Mouse (Mus musculus): ENCODE measurements around the gene Adam30. TPM values are rescaled to one million over a fixed set of nuclear protein-coding genes. Genes with fewer than 3 reads are reported as not detected.

The Adam30 gene
- polyA plus RNA-seq, 1 experiment from 2014 or later, result not detected

GRCm38 (mm10) chr3:98142862-98143261, 17.6 kb upstream of the Adam30 start:
- H3K27ac ChIP-seq (ENCODE audit: low read depth), result no peak overlapping the region
- H3K27me3 ChIP-seq (replicated peaks; ENCODE audit: control insufficient read depth, insufficient read depth, low read length), result no peaks in the 10 kb centered on the region
- ATAC-seq (replicated peaks; ENCODE audit: low FRiP score, low TSS enrichment, low read depth) (no peak), DNase-seq (ENCODE audit: low spot score) (no peak)
- H3K4me2 ChIP-seq (ENCODE audit: low read length), result no peak overlapping the region
- WGBS, result 95% methylated on average over 13 of the region's 13 CpGs
- peaks cover 97% of the 10 kb centered on the region for H3K36me3 ChIP-seq (ENCODE audit: control insufficient read depth, insufficient read depth, low read length)
- H3K4me1 ChIP-seq (replicated peaks; ENCODE audit: control insufficient read depth, insufficient read depth, low read length), result no peaks in the 10 kb centered on the region
- H3K9ac ChIP-seq (ENCODE audit: low read length), result no peak overlapping the region
- no peak overlapping the region for H3K4me3 ChIP-seq (ENCODE audit: low read depth, low read length)
- H3K9me3 ChIP-seq (ENCODE audit: control insufficient read depth, low read length), result no peaks in the 10 kb centered on the region

GRCm38 (mm10) chr3:98145204-98145603, 15.2 kb upstream of the Adam30 start:
- Histone ChIP-seq H3K9ac (ENCODE audit: low read length) (no peak overlapping the region), H3K27me3 (replicated peaks; ENCODE audit: control insufficient read depth, insufficient read depth, low read length) (no peaks in the 10 kb centered on the region), H3K4me1 (replicated peaks; ENCODE audit: control insufficient read depth, insufficient read depth, low read length) (no peaks in the 10 kb centered on the region), H3K4me3 (ENCODE audit: low read depth, low read length) (no peak overlapping the region), H3K27ac (ENCODE audit: low read depth) (no peak overlapping the region), H3K36me3 (ENCODE audit: control insufficient read depth, insufficient read depth, low read length) (peaks cover 94% of the 10 kb centered on the region), H3K9me3 (ENCODE audit: control insufficient read depth, low read length) (no peaks in the 10 kb centered on the region), H3K4me2 (ENCODE audit: low read length) (no peak overlapping the region)
- WGBS, result 81% methylated on average over 9 of the region's 10 CpGs
- DNase-seq (ENCODE audit: low spot score), result no peak
- ATAC-seq (replicated peaks; ENCODE audit: low FRiP score, low TSS enrichment, low read depth), result no peak

DNA sequence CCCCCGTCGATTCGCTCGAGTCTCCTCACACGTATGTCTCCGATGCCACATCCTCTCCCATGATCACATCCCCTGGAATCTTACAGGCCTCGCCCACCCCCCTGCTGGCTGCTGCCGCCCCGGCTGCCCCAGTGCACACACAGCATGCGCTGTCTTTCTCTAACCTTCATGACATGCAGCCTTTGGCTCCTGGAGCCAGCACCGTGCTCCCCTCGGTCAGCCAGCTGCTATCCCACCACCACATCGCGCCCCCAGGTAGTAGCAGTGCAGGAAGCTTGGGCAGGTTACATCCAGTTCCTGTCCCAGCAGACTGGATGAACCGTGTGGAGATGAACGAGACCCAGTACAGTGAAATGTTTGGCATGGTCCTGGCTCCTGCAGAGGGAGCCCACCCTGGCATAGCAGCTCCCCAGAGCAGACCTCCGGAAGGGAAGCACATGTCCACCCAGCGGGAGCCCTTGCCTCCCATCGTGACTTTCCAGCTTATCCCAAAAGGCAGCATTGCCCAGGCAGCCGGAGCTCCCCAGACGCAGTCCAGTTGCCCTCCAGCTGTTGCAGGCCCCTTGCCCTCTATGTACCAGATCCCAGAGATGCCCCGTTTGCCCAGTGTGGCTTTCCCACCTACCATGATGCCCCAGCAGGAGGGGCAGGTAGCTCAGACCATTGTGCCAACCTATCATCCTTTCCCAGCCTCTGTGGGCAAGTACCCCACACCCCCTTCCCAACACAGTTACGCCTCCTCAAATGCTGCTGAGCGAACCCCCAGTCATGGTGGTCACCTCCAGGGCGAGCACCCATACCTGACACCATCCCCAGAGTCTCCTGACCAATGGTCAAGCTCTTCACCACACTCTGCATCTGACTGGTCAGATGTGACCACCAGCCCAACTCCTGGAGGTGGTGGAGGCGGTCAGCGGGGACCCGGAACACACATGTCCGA, 13.7 kb upstream of the Adam30 start:
- no peaks in the 10 kb centered on the region for H3K4me1 ChIP-seq (replicated peaks; ENCODE audit: control insufficient read depth, insufficient read depth, low read length)
- 97% methylated on average over 27 of the region's 29 CpGs for WGBS
- DNase-seq (ENCODE audit: low spot score) (peak; percentile 35), ATAC-seq (replicated peaks; ENCODE audit: low FRiP score, low TSS enrichment, low read depth) (no peak)
- H3K9ac ChIP-seq (ENCODE audit: low read length), result no peak overlapping the region
- H3K36me3 ChIP-seq (ENCODE audit: control insufficient read depth, insufficient read depth, low read length), result peaks cover 85% of the 10 kb centered on the region
- H3K9me3 ChIP-seq (ENCODE audit: control insufficient read depth, low read length), result no peaks in the 10 kb centered on the region
- no peak overlapping the region for H3K27ac ChIP-seq (ENCODE audit: low read depth)
- no peaks in the 10 kb centered on the region for H3K27me3 ChIP-seq (replicated peaks; ENCODE audit: control insufficient read depth, insufficient read depth, low read length)
- H3K4me3 ChIP-seq (ENCODE audit: low read depth, low read length), result no peak overlapping the region
- H3K4me2 ChIP-seq (ENCODE audit: low read length), result no peak overlapping the region

DNA sequence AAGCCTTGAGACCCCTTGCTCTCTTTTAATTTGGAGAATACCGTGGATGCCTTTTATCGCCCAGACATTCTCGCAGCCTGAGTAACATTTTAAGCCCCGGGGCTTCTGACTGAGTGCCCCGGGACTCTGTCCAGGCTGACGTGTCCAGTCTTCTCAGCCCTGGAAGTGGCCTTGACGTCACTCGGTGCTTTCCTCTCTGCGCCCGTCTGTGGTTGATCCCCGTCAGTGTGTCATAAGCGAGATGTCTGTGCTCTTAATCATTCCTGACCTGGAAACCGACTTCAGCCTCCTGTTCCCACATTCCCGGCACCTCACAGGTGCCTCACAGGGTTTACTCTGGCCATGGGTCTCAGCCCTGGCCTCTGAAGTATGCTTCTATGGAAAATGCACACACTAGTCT, 12.7 kb upstream of the Adam30 start:
- ATAC-seq (replicated peaks; ENCODE audit: low FRiP score, low TSS enrichment, low read depth), result no peak
- 91% methylated on average over 14 of the region's 14 CpGs for WGBS

GRCm38 (mm10) chr3:98149881-98150280, 10.5 kb upstream of the Adam30 start:
- Histone ChIP-seq H3K4me2 (ENCODE audit: low read length) (no peak overlapping the region), H3K4me3 (ENCODE audit: low read depth, low read length) (no peak overlapping the region), H3K9ac (ENCODE audit: low read length) (no peak overlapping the region), H3K9me3 (ENCODE audit: control insufficient read depth, low read length) (no peaks in the 10 kb centered on the region), H3K27me3 (replicated peaks; ENCODE audit: control insufficient read depth, insufficient read depth, low read length) (no peaks in the 10 kb centered on the region), H3K27ac (ENCODE audit: low read depth) (no peak overlapping the region), H3K4me1 (replicated peaks; ENCODE audit: control insufficient read depth, insufficient read depth, low read length) (no peaks in the 10 kb centered on the region), H3K36me3 (ENCODE audit: control insufficient read depth, insufficient read depth, low read length) (peaks cover 54% of the 10 kb centered on the region)
- ATAC-seq (replicated peaks; ENCODE audit: low FRiP score, low TSS enrichment, low read depth) (no peak), DNase-seq (ENCODE audit: low spot score) (no peak)
- 95% methylated on average over 11 of the region's 11 CpGs for WGBS

More for the DNA sequence above, 12.7 kb upstream of the Adam30 start:
- Histone ChIP-seq H3K9ac (ENCODE audit: low read length) (no peak overlapping the region), H3K9me3 (ENCODE audit: control insufficient read depth, low read length) (no peaks in the 10 kb centered on the region), H3K27me3 (replicated peaks; ENCODE audit: control insufficient read depth, insufficient read depth, low read length) (no peaks in the 10 kb centered on the region), H3K36me3 (ENCODE audit: control insufficient read depth, insufficient read depth, low read length) (peaks cover 76% of the 10 kb centered on the region), H3K4me2 (ENCODE audit: low read length) (no peak overlapping the region), H3K27ac (ENCODE audit: low read depth) (no peak overlapping the region), H3K4me3 (ENCODE audit: low read depth, low read length) (no peak overlapping the region), H3K4me1 (replicated peaks; ENCODE audit: control insufficient read depth, insufficient read depth, low read length) (no peaks in the 10 kb centered on the region)
- DNase-seq (ENCODE audit: low spot score), result peak; percentile 42

DNA sequence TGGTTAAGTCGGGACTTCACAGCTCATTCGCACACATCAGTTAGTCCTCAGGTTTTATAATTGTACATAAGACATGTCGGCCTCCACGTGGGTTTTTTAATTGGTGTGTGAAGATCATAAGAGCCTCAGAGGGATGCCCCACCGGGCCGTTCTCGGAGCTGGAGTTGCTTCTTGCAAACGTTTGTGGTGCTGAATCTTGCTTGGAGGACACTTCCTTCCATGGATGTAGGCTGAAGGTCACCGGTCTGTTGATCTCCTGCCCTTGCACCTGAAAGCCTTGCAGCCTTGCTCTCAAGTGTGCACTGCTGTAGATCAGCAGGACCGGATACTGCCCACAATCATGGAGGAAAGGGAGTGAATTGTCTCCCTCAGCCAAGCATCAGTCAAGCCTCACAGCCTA, 9.4 kb upstream of the Adam30 start:
- Histone ChIP-seq H3K9ac (ENCODE audit: low read length) (no peak overlapping the region), H3K27me3 (replicated peaks; ENCODE audit: control insufficient read depth, insufficient read depth, low read length) (no peaks in the 10 kb centered on the region), H3K36me3 (ENCODE audit: control insufficient read depth, insufficient read depth, low read length) (peaks cover 43% of the 10 kb centered on the region), H3K9me3 (ENCODE audit: control insufficient read depth, low read length) (no peaks in the 10 kb centered on the region), H3K27ac (ENCODE audit: low read depth) (no peak overlapping the region), H3K4me2 (ENCODE audit: low read length) (no peak overlapping the region), H3K4me3 (ENCODE audit: low read depth, low read length) (no peak overlapping the region), H3K4me1 (replicated peaks; ENCODE audit: control insufficient read depth, insufficient read depth, low read length) (no peaks in the 10 kb centered on the region)
- no peak for ATAC-seq (replicated peaks; ENCODE audit: low FRiP score, low TSS enrichment, low read depth)
- peak; percentile 42 for DNase-seq (ENCODE audit: low spot score)
- WGBS, result 87% methylated on average over 10 of the region's 10 CpGs

GRCm38 (mm10) chr3:98153460-98153859, 7.0 kb upstream of the Adam30 start:
- H3K27ac ChIP-seq (ENCODE audit: low read depth), result no peak overlapping the region
- no peaks in the 10 kb centered on the region for H3K27me3 ChIP-seq (replicated peaks; ENCODE audit: control insufficient read depth, insufficient read depth, low read length)
- no peaks in the 10 kb centered on the region for H3K9me3 ChIP-seq (ENCODE audit: control insufficient read depth, low read length)
- no peak overlapping the region for H3K4me3 ChIP-seq (ENCODE audit: low read depth, low read length)
- no peak overlapping the region for H3K9ac ChIP-seq (ENCODE audit: low read length)
- ATAC-seq (replicated peaks; ENCODE audit: low FRiP score, low TSS enrichment, low read depth) (no peak), DNase-seq (ENCODE audit: low spot score) (no peak)
- H3K4me2 ChIP-seq (ENCODE audit: low read length), result no peak overlapping the region
- no peaks in the 10 kb centered on the region for H3K4me1 ChIP-seq (replicated peaks; ENCODE audit: control insufficient read depth, insufficient read depth, low read length)
- H3K36me3 ChIP-seq (ENCODE audit: control insufficient read depth, insufficient read depth, low read length), result peaks cover 18% of the 10 kb centered on the region

- 24% methylated on average over 4 of the region's 4 CpGs for WGBS
- H3K4me3 ChIP-seq (ENCODE audit: low read depth, low read length), result no peak overlapping the region
- no peaks in the 10 kb centered on the region for H3K9me3 ChIP-seq (ENCODE audit: control insufficient read depth, low read length)
- no peak overlapping the region for H3K9ac ChIP-seq (ENCODE audit: low read length)
- no peaks in the 10 kb centered on the region for H3K36me3 ChIP-seq (ENCODE audit: control insufficient read depth, insufficient read depth, low read length)
- no peak for ATAC-seq (replicated peaks; ENCODE audit: low FRiP score, low TSS enrichment, low read depth)
- H3K4me1 ChIP-seq (replicated peaks; ENCODE audit: control insufficient read depth, insufficient read depth, low read length), result no peaks in the 10 kb centered on the region
- H3K4me2 ChIP-seq (ENCODE audit: low read length), result no peak overlapping the region
- peak; percentile 47 for DNase-seq (ENCODE audit: low spot score)
- H3K27ac ChIP-seq (ENCODE audit: low read depth), result no peak overlapping the region
- H3K27me3 ChIP-seq (replicated peaks; ENCODE audit: control insufficient read depth, insufficient read depth, low read length), result no peaks in the 10 kb centered on the region
Measured at GRCm38 (mm10) chr3:98156158-98156557, 4.3 kb upstream of the Adam30 start.

DNA sequence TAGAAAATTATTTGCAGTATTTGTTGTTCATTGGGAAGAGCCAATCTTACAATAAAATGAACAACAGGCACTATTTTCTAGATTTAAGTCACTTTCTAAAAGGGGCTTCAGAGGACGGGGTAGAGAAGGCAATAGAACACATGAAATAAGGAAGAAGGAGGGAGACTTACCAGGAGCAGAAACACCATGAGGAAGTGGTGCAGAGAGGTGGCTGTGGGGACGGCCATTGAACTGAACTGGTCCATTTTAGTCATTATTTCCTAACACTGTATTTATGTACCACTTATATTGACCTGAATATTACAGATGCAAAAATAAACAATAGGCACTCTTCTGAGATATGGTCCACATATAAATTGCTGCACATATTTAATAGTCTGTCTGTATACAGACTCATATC, 3.4 kb upstream of the Adam30 start:
- no peak for DNase-seq (ENCODE audit: low spot score)
- ATAC-seq (replicated peaks; ENCODE audit: low FRiP score, low TSS enrichment, low read depth), result no peak
- 74% methylated on average over 2 of the region's 2 CpGs for WGBS
- Histone ChIP-seq H3K9me3 (ENCODE audit: control insufficient read depth, low read length) (no peaks in the 10 kb centered on the region), H3K36me3 (ENCODE audit: control insufficient read depth, insufficient read depth, low read length) (no peaks in the 10 kb centered on the region), H3K9ac (ENCODE audit: low read length) (no peak overlapping the region), H3K27me3 (replicated peaks; ENCODE audit: control insufficient read depth, insufficient read depth, low read length) (no peaks in the 10 kb centered on the region), H3K4me2 (ENCODE audit: low read length) (no peak overlapping the region), H3K4me1 (replicated peaks; ENCODE audit: control insufficient read depth, insufficient read depth, low read length) (no peaks in the 10 kb centered on the region), H3K4me3 (ENCODE audit: low read depth, low read length) (no peak overlapping the region), H3K27ac (ENCODE audit: low read depth) (no peak overlapping the region)
